Mouse (Mus musculus): Measurements from ENCODE around the gene Mas1.

Gene Mas1

GRCm38 (mm10) chr17:12868043-12868442, at the start of gene Mas1:
Gene Mas1 (minus strand): TSS chr17:12868143.
- DNase-seq = no peak

DNA sequence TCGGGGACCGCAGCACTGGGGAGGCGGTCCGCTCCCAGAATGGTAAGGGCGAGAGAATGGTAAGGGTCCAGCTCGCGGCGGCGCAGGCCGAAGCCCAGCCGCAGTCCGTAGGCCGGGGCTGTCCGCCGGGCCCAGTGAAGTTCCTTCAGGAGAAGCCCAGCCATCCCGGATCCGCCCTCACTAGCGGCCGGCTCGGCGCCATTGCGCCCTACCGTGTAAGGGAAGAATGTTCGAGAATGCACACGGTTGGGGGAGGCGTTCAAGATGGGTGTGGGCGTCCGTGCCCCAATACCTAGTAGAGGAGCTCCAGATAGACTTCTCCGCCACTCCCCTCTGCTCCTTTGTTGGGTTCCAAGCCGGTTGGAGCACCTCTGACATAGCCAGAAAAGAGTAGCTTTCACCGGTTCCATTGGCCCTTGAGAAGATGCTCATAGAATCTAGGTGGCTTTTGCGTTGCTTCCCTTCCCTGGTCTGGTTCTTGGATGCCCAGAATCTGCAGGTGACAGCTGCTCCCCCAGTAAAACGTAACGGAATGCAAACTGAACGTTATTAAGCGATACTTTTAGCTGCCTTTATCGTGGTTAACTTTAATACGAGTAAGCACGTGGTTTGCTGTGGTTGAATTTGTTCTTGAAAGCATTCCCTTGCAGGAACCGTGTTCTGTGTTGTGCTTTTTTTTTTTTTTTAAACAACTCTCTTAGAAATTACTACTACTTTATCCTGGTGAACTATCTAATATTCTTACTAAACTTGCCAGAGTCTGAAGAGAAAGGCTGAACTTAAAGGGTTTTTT, 48.8 kb upstream of the Mas1 start:
- DNase-seq = peak; percentile 61

DNA sequence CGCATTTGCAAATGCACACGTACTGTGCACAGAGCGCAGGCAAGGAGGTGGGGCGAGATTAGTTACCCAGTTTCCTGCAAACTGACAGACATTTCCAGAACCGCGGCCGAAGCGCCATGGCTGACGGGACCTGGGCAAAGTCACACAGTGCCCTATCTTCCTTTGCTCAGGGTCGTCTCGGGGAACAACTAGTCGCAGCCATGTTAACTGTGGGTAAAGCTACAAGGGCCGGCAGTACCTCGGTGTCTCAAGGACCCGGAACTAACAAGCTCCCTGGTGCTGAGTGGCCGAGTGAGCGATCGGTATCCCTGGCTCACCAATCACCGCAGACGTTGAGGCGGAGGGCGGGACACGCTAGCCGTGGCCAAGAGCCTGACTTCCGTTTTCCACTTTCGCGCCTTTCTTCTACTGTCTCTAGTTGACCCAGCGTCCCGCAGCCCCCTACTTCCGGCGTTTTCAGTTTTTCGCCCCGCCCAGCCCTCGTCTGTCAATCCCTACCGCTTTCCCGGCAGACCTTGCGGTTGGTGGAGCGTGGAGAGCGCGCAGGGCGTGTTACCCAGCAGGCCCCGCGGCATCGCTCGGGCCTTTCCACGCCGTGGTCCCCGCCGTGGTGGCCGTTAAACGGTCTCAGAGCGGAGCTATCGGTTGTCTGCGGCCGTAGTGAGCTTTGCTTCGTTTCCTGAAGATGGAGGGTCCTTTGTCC, 48.1 kb upstream of the Mas1 start, which contains the start of gene Mrpl18:
Mrpl18 (minus strand) TSS at position 465 of the 703 bp plus-strand sequence.
- DNase-seq = peak; percentile 100

DNA sequence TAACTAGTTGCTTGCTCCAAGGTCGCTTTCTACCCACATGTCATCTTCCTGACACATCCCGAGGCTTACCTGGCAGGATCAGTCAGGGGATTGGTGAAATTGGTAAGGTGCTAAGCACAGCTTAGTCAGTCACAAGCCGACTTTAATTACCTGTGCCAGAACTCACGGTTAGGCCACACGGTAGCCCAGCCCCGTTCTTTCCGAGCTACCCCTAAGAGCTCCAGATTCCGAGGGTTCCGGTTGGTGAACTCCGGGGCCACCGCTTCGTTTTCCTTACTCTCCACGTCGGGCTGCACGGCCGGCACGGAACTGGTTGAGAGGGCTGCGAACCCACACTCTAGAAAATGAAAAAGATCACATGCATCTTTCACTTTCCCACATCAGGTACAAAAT, 47.5 kb upstream of the Mas1 start, which contains the start of gene Tcp1:
Tcp1 (plus strand) TSS at position 214 of the 393 bp plus-strand sequence.
- DNase-seq = peak; percentile 21

- DNase-seq = no peak
Measured at GRCm38 (mm10) chr17:12910391-12910790, 42.4 kb upstream of the Mas1 start.

- DNase-seq = no peak
Measured at GRCm38 (mm10) chr17:12909361-12910280, 41.7 kb upstream of the Mas1 start, which contains the start of gene Pnldc1. Gene Pnldc1 (minus strand): TSS chr17:12910230.

DNA sequence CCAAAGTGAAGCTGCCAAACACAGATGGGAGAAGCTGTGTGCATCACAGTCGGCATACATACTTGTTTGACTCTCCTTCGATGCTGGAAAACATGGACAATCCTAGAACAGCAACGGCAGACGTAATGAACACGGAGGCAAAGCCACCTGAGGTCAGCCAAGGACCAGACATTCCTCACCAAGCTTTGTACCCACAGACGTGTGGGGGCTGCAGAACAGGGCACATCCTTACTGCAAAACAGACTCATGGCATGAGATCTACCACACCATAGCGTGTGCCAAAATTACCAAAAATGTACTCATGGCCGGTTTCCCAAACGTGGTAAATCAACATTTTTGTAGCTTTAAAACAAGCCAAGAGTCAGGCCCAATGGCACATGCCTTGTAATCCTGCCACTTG, 38.5 kb upstream of the Mas1 start:
- no peak for DNase-seq

DNA sequence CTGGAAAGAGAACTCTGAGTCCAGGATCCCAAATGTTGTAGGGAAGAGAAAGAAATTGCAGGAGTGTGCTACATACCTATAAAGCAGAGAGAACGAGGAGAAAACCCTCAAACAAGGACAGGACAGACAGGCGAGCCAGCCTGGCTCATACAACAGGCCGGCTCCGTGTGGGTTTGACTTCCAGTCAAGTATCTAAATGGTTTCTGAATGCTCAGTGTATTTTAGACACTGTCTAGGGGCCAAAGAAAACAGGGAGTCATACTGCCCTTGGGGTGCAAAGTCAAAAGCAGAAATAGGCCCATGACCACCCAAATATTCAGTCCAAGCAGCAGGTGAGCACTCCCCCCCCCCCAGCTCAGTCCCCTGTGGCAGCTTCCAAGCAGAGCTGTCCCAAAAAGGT, 37.9 kb upstream of the Mas1 start:
- DNase-seq = no peak

GRCm38 (mm10) chr17:12904349-12904748, 36.4 kb upstream of the Mas1 start:
- no peak for DNase-seq

DNA sequence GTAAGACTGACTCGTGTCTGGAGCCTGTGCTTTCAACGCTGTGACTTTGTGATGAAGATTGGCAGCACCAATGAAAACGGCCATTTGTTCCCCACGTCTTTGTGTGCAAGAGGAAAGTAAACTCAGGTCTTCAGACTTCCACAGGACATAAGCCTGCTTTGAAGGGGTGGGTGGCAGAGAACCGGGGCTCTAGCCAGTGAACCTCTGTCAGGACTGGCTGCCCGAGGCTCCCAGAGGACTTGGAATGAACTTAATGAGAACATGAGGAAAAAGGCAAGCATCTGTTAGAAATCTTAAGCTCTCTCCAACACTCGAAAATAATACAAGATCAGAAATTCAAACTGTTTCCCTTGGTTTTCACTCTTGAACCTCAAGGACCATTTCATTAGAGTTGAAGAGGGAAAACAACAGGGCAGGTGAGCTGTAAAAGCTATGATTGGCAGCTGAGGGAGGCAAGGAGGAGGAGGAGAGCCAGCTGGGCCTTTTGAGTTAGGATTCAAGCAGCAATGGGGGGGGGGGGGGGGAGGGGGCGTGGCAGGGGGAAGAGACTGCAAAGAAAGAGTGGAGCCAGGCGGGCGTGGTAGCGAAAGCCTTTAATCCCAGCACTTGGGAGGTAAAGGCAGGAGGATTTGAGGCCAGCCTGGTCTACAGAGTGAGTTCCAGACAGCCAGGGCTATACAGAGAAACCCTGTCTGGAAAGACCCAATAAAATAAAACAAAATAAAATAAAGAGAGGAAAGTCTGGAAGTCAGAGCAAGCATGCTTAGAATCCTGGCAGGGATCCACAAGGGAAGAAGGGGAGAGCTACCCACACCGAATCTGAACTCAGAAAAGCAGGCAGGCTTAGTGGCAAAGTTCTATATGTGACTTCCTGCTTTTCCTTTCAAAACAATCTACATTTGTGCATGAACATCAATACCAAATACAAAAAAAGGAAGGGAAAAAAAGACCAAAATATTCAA, 35.7 kb upstream of the Mas1 start:
- peak; percentile 36 for DNase-seq

GRCm38 (mm10) chr17:12902291-12902690, 34.3 kb upstream of the Mas1 start:
- DNase-seq = no peak

DNA sequence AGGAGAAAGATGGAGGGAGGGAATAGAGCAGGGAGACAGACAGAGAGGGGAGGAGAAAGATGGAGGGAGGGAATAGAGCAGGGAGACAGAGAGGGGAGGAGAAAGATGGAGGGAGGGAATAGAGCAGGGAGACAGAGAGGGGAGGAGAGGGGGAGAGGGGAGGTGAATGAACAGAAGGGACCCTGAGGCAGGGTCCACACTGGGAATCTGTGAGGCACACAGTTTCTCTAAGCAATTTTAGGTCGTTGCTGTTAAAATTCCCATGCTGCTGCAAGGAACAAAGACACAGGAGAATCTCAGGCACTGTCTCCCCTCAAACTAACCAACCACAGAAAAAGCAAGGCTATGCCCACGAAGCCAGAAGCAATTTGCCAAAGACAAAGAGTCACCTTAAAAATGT, 30.7 kb upstream of the Mas1 start:
- peak; percentile 14 for DNase-seq

- no peak for DNase-seq
Measured at GRCm38 (mm10) chr17:12897674-12898073, 29.7 kb upstream of the Mas1 start.

DNA sequence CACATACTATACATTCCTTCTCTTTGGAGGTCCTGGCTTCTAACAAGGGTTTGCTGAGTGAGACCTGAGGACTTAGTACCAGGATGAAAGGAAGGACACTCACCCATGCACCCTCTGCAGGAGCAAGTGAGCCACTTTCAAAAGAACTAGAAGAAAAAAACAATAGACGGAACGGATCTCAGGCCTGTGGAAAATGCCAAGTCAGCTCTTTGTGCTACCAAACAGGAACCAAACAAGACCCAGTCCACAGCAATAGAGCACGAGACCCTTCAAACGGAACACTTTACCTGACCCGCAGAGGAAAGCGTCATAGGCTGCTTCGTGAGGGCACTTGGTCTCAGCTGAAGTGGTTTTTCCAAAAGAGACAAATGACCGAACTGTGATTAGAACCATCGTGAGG, 24.1 kb upstream of the Mas1 start:
- no peak for DNase-seq

DNA sequence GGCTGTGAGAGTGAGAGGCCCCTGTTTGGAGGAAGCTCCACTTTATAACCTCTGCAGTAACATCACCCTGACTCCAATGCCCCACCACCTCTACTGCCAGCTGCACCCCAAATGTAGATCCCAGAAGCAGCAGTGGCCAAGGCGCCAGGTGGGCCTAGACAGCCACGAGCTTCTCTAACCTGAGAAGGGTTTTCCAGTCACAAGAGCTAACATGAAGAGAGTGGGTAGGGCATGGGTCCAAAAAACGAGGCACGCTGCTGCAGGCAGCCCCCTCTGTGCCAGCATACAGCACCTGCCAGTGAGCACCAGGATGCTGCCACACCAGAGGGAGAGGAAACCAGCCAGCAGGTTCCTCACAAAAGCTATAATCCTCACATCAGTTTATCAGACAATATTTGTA, 23.1 kb upstream of the Mas1 start:
- DNase-seq = no peak

DNA sequence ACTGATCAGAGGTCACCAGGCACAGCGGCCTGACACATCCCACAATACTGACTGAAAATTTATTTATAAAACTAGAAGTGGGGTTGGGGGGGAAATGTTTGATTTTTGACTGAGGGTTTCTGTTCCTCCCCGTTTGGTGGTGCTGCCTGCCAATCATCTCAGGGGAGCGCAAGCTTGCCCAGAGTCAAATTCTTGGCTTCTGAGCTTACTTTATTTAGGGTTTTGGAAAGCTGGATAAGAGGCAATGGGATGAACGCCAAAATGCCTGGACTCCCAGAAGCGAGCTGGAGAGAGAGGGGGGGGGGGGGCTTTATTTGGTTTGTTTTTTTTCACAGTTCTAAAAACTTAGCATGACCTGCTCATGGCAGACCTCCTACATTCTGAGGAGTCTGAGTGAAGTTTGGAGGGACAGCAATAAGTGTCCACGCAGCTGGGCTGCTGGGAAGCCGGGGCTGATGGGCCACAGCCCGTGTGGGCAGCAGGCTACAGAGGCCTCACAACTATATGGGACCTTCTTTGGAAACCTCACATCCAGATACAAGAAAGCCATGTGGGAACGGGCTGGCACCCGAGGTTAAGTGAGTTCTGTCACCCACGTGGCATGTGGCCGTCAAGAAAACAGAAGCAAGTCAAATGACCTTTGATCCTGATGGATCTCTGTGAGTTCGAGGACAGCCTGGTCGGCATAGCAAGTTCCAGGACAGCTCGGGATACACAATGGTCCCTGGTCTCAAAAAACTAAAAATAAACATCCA, 19.3 kb upstream of the Mas1 start:
- DNase-seq = no peak

GRCm38 (mm10) chr17:12886620-12887019, 18.7 kb upstream of the Mas1 start:
- DNase-seq = no peak

GRCm38 (mm10) chr17:12881216-12881615, 13.3 kb upstream of the Mas1 start:
- DNase-seq = no peak

GRCm38 (mm10) chr17:12880178-12880577, 12.2 kb upstream of the Mas1 start:
- DNase-seq = peak; percentile 89

GRCm38 (mm10) chr17:12875734-12876133, 7.8 kb upstream of the Mas1 start, which contains the start of gene Mrgprh:
Gene Mrgprh (plus strand): TSS chr17:12876034.
- DNase-seq = no peak
